Mouse (Mus musculus) heart, adult 2 months (tissue): ENCODE measurements around the gene Hbq1b. TPM values are rescaled to one million over a fixed set of nuclear protein-coding genes. Genes with fewer than 3 reads are reported as not detected.
"Not testable (repeated sequence)": the region's sequence is repeated elsewhere in the genome, so short reads cannot be mapped to it uniquely, and the experiment has no call there.

ENCODE experiments used
- DNase-seq, 2 experiments: peaks; one replicate each; pipeline ENCODE4 v3.0.0; 2021
- H3K27ac ChIP-seq: fragments of 200-600 bp; 2 replicates; pipeline ENCODE4 v1.8.1; 2022
- H3K27me3 ChIP-seq: fragments of 200-500 bp; 2 replicates; pipeline ENCODE4 v1.6.1; 2012; ENCODE audit warnings: mild to moderate bottlenecking, low read length, inconsistent platforms, mixed read lengths; ENCODE audit not compliant: control insufficient read depth, insufficient read depth
- H3K36me3 ChIP-seq: fragments of 200-500 bp; 2 replicates; pipeline ENCODE4 v1.6.1; 2012; ENCODE audit warnings: low read length, inconsistent platforms; ENCODE audit not compliant: control insufficient read depth, insufficient read depth
- H3K4me1 ChIP-seq: fragments of 200-500 bp; 2 replicates; pipeline ENCODE4 v1.6.1; 2011; ENCODE audit warnings: low read length; ENCODE audit not compliant: control insufficient read depth, insufficient read depth
- H3K4me3 ChIP-seq: fragments of 200-600 bp; 2 replicates; pipeline ENCODE4 v1.8.1; 2022
- H3K79me2 ChIP-seq: fragments of 200-500 bp; replicated peaks from 2 replicates; pipeline ENCODE4 v1.6.1; 2012; ENCODE audit warnings: mild to moderate bottlenecking, inconsistent platforms, low read length, moderate library complexity, mixed read lengths; ENCODE audit not compliant: control insufficient read depth, insufficient read depth
- H3K9ac ChIP-seq: fragments of 200-500 bp; 2 replicates; pipeline ENCODE4 v1.6.1; 2012; ENCODE audit warnings: low read depth, mild to moderate bottlenecking, control low read depth, inconsistent platforms, low read length, mixed read lengths
- CTCF ChIP-seq: fragments of 200-600 bp; IDR thresholded peaks from 2 replicates; pipeline ENCODE4 v1.8.1; 2022; ENCODE audit warnings: antibody characterized with exemption, mild to moderate bottlenecking, moderate library complexity
- EP300 ChIP-seq: fragments of 200-500 bp; IDR thresholded peaks from 2 replicates; pipeline ENCODE4 v1.6.1; 2011; ENCODE audit warnings: low read depth, low read length, control low read depth; ENCODE audit not compliant: insufficient read depth
- POLR2A ChIP-seq: fragments of 200-500 bp; IDR thresholded peaks from 2 replicates; pipeline ENCODE4 v1.6.1; 2011; ENCODE audit warnings: mild to moderate bottlenecking, low read depth, low read length, control low read depth; ENCODE audit not compliant: insufficient read depth
- WGBS: fragments of 180-500 bp; shearing (Covaris S2); methylation state at CpG from one replicate; pipeline ENCODE4 v1.1.7; 2018; 5-methylcytosine and 5-hydroxymethylcytosine counted together
- intact Hi-C: fragments of 180-260 bp; cut with DNase I; formaldehyde crosslinking; loops from one replicate; pipeline ENCODE4 v1.15.1; 2025
- polyA plus RNA-seq: library from polyadenylated mRNA; depleted of rRNA; stranded (reverse); fragments of >200 nt; gene quantifications from 2 replicates; pipeline ENCODE4 v1.2.3, GENCODE M21; 2012
- total RNA-seq, 2 experiments: library from RNA; stranded (reverse); gene quantifications; 2 replicates each; pipeline ENCODE4 v1.2.3; 2021

The Hbq1b gene
- total and polyA plus RNA-seq, 3 experiments: 0.70 to 3.8 (median 2.4) TPM

- TF ChIP-seq POLR2A (no peak), CTCF (no peak), EP300 (no peak)
- H3K4me1 ChIP-seq: no peaks in the 10 kb centered on the region
- no peaks in the 10 kb centered on the region for H3K36me3 ChIP-seq
- H3K27ac ChIP-seq: no peak overlapping the region
- no peaks in the 10 kb centered on the region for H3K79me2 ChIP-seq
- H3K27me3 ChIP-seq: peaks cover 5% of the 10 kb centered on the region
- WGBS: 69% methylated on average over 1 of the region's 1 CpGs
- H3K9ac ChIP-seq: no peak overlapping the region
- no peak overlapping the region for H3K4me3 ChIP-seq
- no peak for DNase-seq
- intact Hi-C loops: no loop called here
These were observed 5.2 kb upstream of the Hbq1b start for GRCm38 (mm10) chr11:32281416-32282144.

- H3K27ac ChIP-seq, H3K79me2 ChIP-seq, H3K27me3 ChIP-seq, H3K9ac ChIP-seq, H3K4me1 ChIP-seq, H3K36me3 ChIP-seq, H3K4me3 ChIP-seq, DNase-seq, intact Hi-C loops: not testable (repeated sequence)
- 88% methylated on average over 1 of the region's 5 CpGs for WGBS
These were observed 3.5 kb upstream of the Hbq1b start, which contains the start of gene Hba-a1 for GRCm38 (mm10) chr11:32283091-32283777. TSS of gene Hba-a1 (plus strand) at chr11:32283511.

DNA sequence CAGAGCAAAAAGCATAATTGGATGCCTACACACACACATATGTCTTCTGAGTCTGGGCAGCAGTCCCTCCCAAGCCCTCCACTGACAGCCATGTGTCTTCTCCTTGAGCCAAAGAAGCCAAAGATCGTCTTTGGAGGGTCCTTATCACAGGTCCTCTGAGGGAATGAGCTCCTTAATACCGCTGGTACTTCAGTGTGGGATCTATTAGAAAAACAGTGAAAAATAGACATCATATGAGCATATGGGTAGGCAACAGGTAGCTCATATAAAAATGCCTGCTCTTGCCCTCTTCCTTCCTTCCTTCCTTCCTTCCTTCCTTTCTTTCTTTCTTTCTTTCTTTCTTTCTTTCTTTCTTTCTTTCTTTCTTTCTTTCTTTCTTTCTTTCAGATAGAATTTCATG lies 2.2 kb upstream of the Hbq1b start:
- H3K27me3 ChIP-seq, H3K9ac ChIP-seq, DNase-seq, H3K4me3 ChIP-seq, H3K27ac ChIP-seq, H3K4me1 ChIP-seq, H3K79me2 ChIP-seq, intact Hi-C loops, H3K36me3 ChIP-seq: not testable (repeated sequence)
- WGBS: 29% methylated on average over 2 of the region's 2 CpGs

DNA sequence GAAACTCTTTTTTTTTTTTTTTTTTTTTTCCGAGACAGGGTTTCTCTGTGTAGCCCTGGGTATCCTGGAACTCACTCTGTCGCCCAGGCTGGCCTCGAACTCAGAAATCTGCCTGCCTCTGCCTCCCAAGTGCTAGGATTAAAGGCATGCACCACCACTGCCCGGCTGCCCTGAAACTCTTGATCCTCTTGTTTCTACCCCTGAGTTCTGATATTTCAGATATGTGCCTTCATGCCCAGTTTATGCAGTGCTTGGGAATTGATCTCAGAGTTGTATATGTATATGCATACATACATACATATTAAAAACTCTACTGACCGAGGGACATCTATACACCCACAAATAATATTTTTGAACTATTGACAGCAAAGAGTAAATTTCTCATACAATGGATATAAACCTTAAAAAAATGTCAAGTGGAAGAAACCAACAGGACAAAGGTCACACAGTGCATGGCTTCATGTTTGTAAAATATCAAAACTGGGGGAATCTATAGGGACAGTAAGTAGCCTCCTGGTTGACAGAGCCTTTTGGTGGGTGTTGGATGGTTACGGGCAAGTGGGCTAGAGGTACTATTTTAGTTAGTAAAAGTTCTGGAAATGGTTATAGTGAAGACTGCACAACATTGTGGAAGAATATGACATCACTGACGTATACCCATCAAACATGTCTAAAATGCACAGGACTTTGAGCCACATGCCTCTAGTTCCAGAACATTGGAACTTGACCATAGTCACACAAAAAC lies 1.6 kb upstream of the Hbq1b start:
- Histone ChIP-seq H3K27ac (no peak overlapping the region), H3K4me3 (no peak overlapping the region)

DNA sequence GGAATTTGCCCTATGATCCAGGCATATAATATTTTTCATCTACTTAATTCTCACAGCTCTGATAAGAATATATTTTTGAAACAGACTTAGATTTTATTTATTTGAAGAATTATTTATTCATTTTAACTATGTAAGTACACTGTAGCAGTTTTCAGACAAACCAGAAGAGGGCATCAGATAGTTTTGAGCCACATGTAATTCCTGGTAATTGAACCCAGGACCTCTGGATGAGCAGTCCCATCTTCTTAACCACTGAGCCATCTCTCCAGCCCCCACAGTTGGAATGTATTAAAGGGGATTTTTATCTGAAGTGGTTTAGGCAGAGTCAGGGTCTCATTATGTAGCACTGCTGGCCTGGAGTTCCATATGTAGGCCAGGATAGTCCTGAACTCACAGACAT lies 878 bp upstream of the Hbq1b start:
- not testable (repeated sequence) for H3K4me3 ChIP-seq, H3K4me1 ChIP-seq, H3K79me2 ChIP-seq, H3K9ac ChIP-seq, DNase-seq, H3K27me3 ChIP-seq, H3K27ac ChIP-seq, H3K36me3 ChIP-seq
- peak; percentile 35 for TF ChIP-seq CTCF
- intact Hi-C loops: loop anchor here (1.0 to 5.0 kb wide), 2 partner anchors 49 to 104 kb away; no protein-coding TSS in a partner anchor

More for the DNA sequence above, 1.6 kb upstream of the Hbq1b start:
- H3K9ac ChIP-seq: no peak overlapping the region
- no peaks in the 10 kb centered on the region for H3K4me1 ChIP-seq
- H3K79me2 ChIP-seq: no peaks in the 10 kb centered on the region
- no peaks in the 10 kb centered on the region for H3K36me3 ChIP-seq
- H3K27me3 ChIP-seq: peaks cover 2% of the 10 kb centered on the region; the same call in 1 of the 2 replicates
- 74% methylated on average over 7 of the region's 7 CpGs for WGBS
- TF ChIP-seq CTCF: no peak
- DNase-seq: no peak
- intact Hi-C loops: loop anchor here (5.0 kb wide), 1 partner anchor 48 kb away; no protein-coding TSS in a partner anchor

GRCm38 (mm10) chr11:32287493-32287825 lies 694 bp downstream of the Hbq1b start:
- WGBS: 59% methylated on average over 9 of the region's 9 CpGs
- no peak overlapping the region for H3K9ac ChIP-seq
- H3K79me2 ChIP-seq: no peaks in the 10 kb centered on the region
- no peak overlapping the region for H3K4me3 ChIP-seq
- no peak for TF ChIP-seq CTCF
- no peak for TF ChIP-seq POLR2A
- TF ChIP-seq EP300: no peak
- DNase-seq: no peak
- intact Hi-C loops: loop anchor here (5.0 kb wide), 1 partner anchor 50 kb away; no protein-coding TSS in a partner anchor
- H3K27ac ChIP-seq: no peak overlapping the region
- H3K27me3 ChIP-seq: no peaks in the 10 kb centered on the region
- H3K4me1 ChIP-seq: no peaks in the 10 kb centered on the region
- no peaks in the 10 kb centered on the region for H3K36me3 ChIP-seq

DNA sequence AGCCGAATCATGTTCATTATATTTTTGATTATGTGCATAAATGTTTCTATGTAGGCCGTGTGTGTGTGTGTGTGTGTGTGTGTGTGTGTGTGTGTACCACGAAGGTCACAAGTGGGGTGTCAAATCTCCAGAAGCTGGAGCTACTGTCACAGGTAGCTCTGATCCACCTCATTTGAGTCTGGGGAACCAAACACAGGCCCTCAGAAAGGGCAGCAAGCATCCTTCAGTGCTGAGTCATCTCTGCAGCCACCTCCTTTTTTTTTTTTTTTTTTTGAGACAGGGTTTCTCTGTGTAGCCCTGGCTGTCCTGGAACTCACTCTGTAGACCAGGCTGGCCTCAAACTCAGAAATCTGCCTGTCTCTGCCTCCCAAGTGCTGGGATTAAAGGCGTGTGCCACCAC lies 6.1 kb downstream of the Hbq1b start:
- H3K4me3 ChIP-seq, DNase-seq, H3K9ac ChIP-seq, H3K4me1 ChIP-seq, H3K27me3 ChIP-seq, H3K36me3 ChIP-seq, H3K27ac ChIP-seq, H3K79me2 ChIP-seq, intact Hi-C loops: not testable (repeated sequence)
- 92% methylated on average over 4 of the region's 4 CpGs for WGBS

DNA sequence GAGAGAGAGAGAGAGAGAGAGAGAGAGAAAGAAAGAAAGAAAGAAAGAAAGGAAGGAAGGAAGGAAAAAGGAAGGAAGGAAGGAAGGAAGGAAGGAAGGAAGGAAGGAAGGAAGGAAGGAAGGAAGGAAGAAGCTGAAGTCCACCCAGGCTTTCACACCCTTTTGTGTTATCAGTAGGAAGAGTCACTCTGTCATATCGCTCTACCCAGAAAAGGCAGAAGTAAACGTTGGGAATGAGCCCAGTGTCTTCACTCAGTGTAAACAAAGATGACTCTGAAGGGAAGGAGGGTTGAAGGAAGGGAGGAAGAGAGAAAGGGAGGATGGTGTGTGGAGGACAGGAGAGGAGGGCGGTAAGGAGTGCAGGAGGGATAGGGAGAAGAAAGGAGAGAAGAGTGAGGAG lies 6.7 kb downstream of the Hbq1b start:
- H3K36me3 ChIP-seq, H3K79me2 ChIP-seq, H3K4me1 ChIP-seq, H3K9ac ChIP-seq, H3K27me3 ChIP-seq, H3K27ac ChIP-seq, intact Hi-C loops, H3K4me3 ChIP-seq, DNase-seq: not testable (repeated sequence)
- 49% methylated on average over 3 of the region's 3 CpGs for WGBS

- H3K36me3 ChIP-seq, H3K79me2 ChIP-seq, H3K4me3 ChIP-seq, H3K27me3 ChIP-seq, H3K27ac ChIP-seq, intact Hi-C loops, DNase-seq, H3K9ac ChIP-seq, H3K4me1 ChIP-seq: not testable (repeated sequence)
- WGBS: no CpG with 5 or more reads among the region's 4 CpGs
These were observed 9.4 kb downstream of the Hbq1b start, which contains the start of gene Hba-a2 for GRCm38 (mm10) chr11:32296203-32296602. TSS of gene Hba-a2 (plus strand) at chr11:32296489.
